Mouse (Mus musculus) lung, adult 2 months (tissue): Measurements from ENCODE around the gene Mbd5. TPM values are rescaled to one million over a fixed set of nuclear protein-coding genes. Genes with fewer than 3 reads are reported as not detected.

Source experiments
- DNase-seq: peaks from one replicate; pipeline ENCODE4 v3.0.0; 2022
- H3K4me1 ChIP-seq: fragments of 200-500 bp; 2 replicates; pipeline ENCODE4 v1.6.1; 2011; ENCODE audit warnings: low read length; ENCODE audit not compliant: control insufficient read depth, insufficient read depth
- H3K4me3 ChIP-seq: fragments of 200-500 bp; replicated peaks from 2 replicates; pipeline ENCODE3; 2011; ENCODE audit warnings: low read depth, mild to moderate bottlenecking, control low read depth, low read length; ENCODE audit errors: extremely low read depth
- CTCF ChIP-seq: fragments of 200-500 bp; IDR thresholded peaks from 2 replicates; pipeline ENCODE4 v1.5.1; 2011; ENCODE audit warnings: mild to moderate bottlenecking, low read length, control low read depth; ENCODE audit not compliant: insufficient read depth
- POLR2A ChIP-seq: fragments of 200-500 bp; IDR thresholded peaks from 2 replicates; pipeline ENCODE4 v1.6.1; 2011; ENCODE audit warnings: low read depth, mild to moderate bottlenecking, control low read depth, low read length, borderline replicate concordance; ENCODE audit errors: extremely low read depth
- WGBS: fragments of 180-500 bp; shearing (Covaris S2); methylation state at CpG from one replicate; pipeline ENCODE4 v1.1.7; 2018; 5-methylcytosine and 5-hydroxymethylcytosine counted together
- polyA plus RNA-seq: library from polyadenylated mRNA; depleted of rRNA; stranded (reverse); fragments of >200 nt; gene quantifications from 2 replicates; pipeline ENCODE4 v1.2.3, GENCODE M21; 2012

Gene Mbd5
- polyA plus RNA-seq, 1 experiment = 8.7 TPM

DNA sequence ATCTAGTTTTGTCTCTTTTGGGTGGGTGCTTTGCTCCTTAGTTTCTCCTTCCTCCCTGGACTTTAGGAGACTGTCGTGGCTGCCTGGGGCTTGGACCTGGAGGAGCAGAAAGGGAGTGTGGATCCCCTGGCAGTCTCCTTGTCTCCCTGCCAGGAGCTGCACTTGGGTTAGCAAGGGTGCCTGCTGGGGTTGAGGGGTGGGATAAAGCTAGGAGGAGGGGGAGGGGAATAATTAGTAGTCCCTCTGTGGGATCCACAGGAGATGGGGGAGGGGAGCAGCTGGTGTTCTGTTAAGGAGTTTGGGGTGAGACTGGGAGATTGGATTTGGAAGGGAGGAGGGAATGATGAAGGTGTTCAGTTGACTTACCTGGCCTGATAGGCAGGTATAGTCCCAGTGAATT, 337.7 kb downstream of the Mbd5 start:
- DNase-seq = no peak
- no peaks in the 10 kb centered on the region for H3K4me1 ChIP-seq
- TF ChIP-seq CTCF (no peak), POLR2A (no peak)
- 40% methylated on average over 1 of the region's 1 CpGs for WGBS
- H3K4me3 ChIP-seq = no peak overlapping the region

DNA sequence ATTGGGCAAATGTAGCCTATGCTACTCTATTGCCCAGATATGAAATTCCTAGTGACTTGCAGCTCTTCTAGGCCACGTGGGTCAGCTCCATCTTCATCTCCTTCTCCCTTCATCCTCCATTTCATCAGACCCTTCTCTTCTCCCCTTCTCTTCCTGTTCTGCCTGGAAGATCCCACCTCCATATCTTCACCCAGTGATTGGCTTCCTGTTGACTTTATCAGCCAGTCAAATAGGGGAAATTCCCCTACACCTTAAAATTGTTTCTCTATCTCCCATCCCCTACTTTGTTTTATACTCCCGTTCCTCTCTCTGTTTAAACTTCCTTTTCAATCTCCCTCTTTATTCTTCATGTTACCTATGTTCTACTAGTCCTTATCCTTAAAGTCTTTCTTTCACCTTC, 342.4 kb downstream of the Mbd5 start:
- TF ChIP-seq POLR2A (no peak), CTCF (no peak)
- no peak for DNase-seq
- WGBS = 64% methylated on average over 2 of the region's 2 CpGs
- H3K4me3 ChIP-seq = no peak overlapping the region
- no peaks in the 10 kb centered on the region for H3K4me1 ChIP-seq

DNA sequence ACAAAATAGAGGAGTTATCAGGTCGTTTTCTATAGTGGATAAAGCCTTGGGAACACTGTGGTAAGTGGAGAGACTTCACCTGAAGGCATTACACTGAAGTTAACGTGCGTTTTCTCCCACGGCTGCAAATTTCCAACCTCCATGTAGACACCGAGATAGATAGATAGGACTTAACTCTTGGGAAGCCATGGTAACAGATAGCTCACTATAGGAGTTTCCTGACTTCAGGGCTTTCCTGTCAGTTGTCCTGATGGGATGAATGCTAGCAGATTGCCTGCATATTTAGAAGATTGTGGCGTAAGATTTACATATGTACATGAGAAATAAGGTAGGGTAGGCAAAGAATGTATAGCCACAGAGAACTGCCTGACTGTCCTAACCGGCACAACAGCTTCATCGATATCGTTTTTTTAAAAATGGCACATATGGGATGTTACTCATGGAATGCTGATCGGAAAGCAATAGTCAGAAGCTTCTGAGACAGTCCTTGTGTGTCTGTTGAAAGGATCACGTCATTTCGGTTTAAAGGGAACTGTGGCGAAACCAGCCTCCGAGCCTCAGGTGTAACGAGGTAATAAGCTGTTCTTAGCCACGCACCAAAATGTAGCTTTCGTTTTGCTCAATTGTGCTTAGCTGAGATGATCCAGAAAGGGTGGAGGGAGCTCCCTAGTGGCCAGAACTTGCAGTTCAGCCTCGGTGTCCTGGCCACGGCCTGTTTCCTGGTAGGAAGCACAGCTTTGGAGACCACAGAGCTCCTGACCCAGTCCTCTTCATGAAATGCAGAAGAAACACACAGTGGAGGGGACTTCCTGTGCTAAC, 363.5 kb downstream of the Mbd5 start:
- 26% methylated on average over 19 of the region's 19 CpGs for WGBS

DNA sequence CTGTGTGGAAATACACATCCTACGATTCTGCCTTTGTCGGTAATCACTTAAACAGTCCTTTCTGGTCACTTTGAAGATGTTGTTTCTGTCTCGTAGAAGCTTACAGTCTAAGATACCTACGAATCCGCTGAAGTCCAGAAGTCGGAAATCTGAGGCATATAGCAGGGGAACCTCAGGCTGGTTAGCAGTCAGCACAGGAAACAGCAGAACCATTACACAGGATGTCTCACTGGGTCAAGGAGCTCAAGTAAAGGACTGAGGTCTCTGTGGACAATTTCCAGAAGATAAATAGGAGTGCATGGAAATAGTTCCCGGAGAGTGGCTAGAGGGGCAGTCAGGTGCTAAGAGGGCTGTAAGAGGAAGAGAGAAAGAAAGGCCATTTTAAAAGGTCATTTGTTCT, 384.3 kb downstream of the Mbd5 start:
- TF ChIP-seq CTCF (no peak), POLR2A (no peak)
- no peak overlapping the region for H3K4me3 ChIP-seq
- H3K4me1 ChIP-seq = no peaks in the 10 kb centered on the region
- WGBS = 72% methylated on average over 7 of the region's 7 CpGs
- no peak for DNase-seq

More for the DNA sequence above, 363.5 kb downstream of the Mbd5 start:
- 0 out of 2 replicates have a peak, but pooled peaks cover 6% of the 10 kb centered on the region for H3K4me1 ChIP-seq
- H3K4me3 ChIP-seq = peak overlapping the region; percentile 70
- peak; percentile 85 for DNase-seq
- TF ChIP-seq CTCF (peak; percentile 93), POLR2A (no peak)

- DNase-seq = no peak
- H3K4me3 ChIP-seq = no peak overlapping the region
- peaks cover 2% of the 10 kb centered on the region; the same call in 1 of the 2 replicates for H3K4me1 ChIP-seq
- 86% methylated on average over 9 of the region's 9 CpGs for WGBS
- TF ChIP-seq POLR2A (no peak), CTCF (no peak)
Observed at GRCm38 (mm10) chr2:49335267-49335666, 386.0 kb downstream of the Mbd5 start.

DNA sequence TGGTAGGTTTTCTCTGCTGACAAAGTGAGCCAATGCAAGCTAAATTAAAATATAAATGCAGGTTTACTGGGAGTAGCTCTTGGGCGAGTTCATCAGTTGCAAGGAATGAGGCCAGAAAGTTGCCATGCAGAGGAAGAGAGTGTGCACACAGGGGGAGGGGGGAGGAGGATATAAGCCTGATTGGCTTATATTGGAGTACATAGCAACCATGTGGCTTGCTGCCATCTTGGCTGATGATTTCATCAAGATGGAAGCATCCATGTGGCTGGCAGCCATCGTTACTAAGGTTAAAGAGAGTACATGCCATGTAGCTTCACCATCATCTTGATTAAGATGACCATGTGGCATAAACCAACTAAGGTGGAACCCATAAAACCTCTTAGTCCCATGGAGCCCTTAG, 395.0 kb downstream of the Mbd5 start:
- 80% methylated on average over 2 of the region's 2 CpGs for WGBS
- Histone ChIP-seq H3K4me3 (no peak overlapping the region), H3K4me1 (peaks cover under 1% of the 10 kb centered on the region; the same call in 1 of the 2 replicates)
- TF ChIP-seq POLR2A = no peak
- TF ChIP-seq CTCF = no peak
- DNase-seq = no peak

DNA sequence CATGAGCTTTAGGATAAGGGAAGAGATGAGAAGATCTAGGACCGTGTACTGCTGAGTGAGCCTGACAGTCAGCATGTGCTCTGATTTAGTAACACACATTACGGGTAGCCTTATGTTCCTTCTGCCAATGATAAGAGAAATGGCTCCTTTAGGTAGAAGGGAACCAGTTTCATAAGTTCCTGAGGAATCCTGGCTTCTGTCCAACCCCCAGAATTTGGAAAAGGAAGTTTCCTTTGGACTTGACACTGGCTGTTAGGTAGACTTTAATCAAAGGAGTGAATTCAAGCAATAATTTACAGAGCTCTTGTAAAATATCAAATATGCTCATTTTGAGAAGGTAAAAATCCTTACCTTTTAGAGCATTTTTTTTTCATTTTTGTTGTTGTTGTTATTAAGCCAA, 396.5 kb downstream of the Mbd5 start:
- Histone ChIP-seq H3K4me1 (peaks cover 4% of the 10 kb centered on the region; the same call in 1 of the 2 replicates), H3K4me3 (no peak overlapping the region)
- 35% methylated on average over 2 of the region's 2 CpGs for WGBS
- DNase-seq = no peak
- no peak for TF ChIP-seq CTCF

DNA sequence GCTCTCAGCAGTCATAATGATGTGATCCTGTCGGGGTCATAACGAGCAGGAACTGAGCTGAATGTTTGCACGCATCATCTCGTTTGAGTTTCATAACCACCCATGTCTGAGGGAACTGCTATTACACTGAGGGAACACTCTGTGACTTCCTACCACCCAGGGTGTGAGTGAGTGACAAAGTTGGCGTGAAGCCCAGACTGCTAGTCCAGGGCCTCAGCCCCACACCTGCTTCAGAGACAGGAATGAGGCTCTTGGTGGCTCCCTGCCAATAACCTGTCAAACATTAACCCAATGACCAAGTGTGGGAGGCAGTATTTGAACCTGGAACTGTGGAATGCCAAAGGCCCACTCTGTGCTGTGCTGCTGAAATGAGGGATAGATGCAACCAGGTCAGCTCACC, 400.5 kb downstream of the Mbd5 start:
- 20% methylated on average over 5 of the region's 5 CpGs for WGBS
- Histone ChIP-seq H3K4me3 (no peak overlapping the region), H3K4me1 (peaks cover 4% of the 10 kb centered on the region; the same call in 1 of the 2 replicates)
- no peak for TF ChIP-seq CTCF
- TF ChIP-seq POLR2A = no peak
- DNase-seq = peak; percentile 52

DNA sequence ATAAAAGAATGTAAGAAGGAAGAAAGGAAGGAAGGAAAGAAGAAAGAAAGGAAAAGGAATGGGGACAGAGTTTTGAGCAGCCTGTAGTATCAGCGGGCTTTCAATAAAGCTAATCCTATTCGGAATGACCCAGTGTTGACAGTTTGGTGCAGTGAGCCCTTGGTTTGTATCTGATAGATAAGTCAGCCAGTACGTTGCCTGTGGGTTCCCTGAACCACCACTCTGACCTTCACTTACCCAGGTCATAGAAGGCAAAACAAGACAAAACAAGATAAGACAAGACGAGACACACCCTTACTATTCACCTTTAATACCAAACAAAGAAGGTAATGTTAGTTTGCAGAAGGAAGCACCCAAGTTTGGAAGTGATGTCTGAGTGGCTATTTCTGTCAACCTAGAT, 401.5 kb downstream of the Mbd5 start:
- H3K4me1 ChIP-seq = peaks cover 4% of the 10 kb centered on the region; the same call in 1 of the 2 replicates
- 84% methylated on average over 4 of the region's 4 CpGs for WGBS
- TF ChIP-seq POLR2A = no peak
- TF ChIP-seq CTCF = no peak
- no peak overlapping the region for H3K4me3 ChIP-seq
- no peak for DNase-seq

DNA sequence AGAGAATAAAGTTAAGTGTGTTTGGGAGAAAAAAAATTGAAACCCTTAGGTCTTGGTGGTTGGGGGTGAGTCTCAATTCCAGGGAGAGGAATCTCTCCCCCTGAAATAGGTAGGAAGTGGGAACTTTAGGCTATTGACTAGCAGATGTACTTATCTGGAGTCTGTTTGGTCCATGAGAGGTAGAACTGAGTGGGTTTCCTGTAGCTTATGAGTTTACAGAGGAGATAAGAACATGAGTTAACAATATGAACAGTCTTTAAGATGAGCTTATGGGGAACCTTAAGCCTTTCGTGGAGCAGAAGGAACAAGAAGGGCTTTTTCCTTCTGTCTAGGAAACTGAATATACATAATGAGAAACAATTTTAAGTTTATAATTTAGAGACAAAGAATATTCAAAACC, 404.8 kb downstream of the Mbd5 start:
- WGBS = 63% methylated on average over 1 of the region's 1 CpGs
- peaks cover 4% of the 10 kb centered on the region; the same call in 1 of the 2 replicates for H3K4me1 ChIP-seq
- H3K4me3 ChIP-seq = no peak overlapping the region
- DNase-seq = no peak
- TF ChIP-seq CTCF = no peak
- no peak for TF ChIP-seq POLR2A
